Mouse (Mus musculus) ES-E14 (cell line): ENCODE results near the gene Hdac9.

Source experiments
- CHD2 ChIP-seq: IDR thresholded peaks from 2 replicates; pipeline ENCODE4 v1.6.1; 2014; ENCODE audit warnings: mild to moderate bottlenecking, low read depth, low read length, inconsistent platforms
- HCFC1 ChIP-seq: IDR thresholded peaks from 2 replicates; pipeline ENCODE4 v1.6.1; 2012; ENCODE audit warnings: low read length, inconsistent platforms, borderline replicate concordance; ENCODE audit not compliant: insufficient read depth
- MAFK ChIP-seq: IDR thresholded peaks from 2 replicates; pipeline ENCODE4 v1.6.1; 2014; ENCODE audit warnings: mild to moderate bottlenecking, low read depth, low read length, inconsistent platforms; ENCODE audit not compliant: insufficient read depth
- ZC3H11A ChIP-seq: IDR thresholded peaks from 2 replicates; pipeline ENCODE4 v1.6.1; 2012; ENCODE audit warnings: low read depth, mild to moderate bottlenecking, inconsistent platforms, low read length, borderline replicate concordance
- ZNF384 ChIP-seq: IDR thresholded peaks from 2 replicates; pipeline ENCODE4 v1.6.1; 2012; ENCODE audit warnings: low read depth, low read length, inconsistent platforms

GRCm38 (mm10) chr12:34747266-34747665 is 169.6 kb downstream of the Hdac9 start:
- no peak for TF ChIP-seq HCFC1
- no peak for TF ChIP-seq MAFK
- no peak for TF ChIP-seq ZC3H11A
- TF ChIP-seq ZNF384 = no peak
- no peak for TF ChIP-seq CHD2
